8 mouse cellular contexts compared by ENCODE assay signal in the genomic region with DNA sequence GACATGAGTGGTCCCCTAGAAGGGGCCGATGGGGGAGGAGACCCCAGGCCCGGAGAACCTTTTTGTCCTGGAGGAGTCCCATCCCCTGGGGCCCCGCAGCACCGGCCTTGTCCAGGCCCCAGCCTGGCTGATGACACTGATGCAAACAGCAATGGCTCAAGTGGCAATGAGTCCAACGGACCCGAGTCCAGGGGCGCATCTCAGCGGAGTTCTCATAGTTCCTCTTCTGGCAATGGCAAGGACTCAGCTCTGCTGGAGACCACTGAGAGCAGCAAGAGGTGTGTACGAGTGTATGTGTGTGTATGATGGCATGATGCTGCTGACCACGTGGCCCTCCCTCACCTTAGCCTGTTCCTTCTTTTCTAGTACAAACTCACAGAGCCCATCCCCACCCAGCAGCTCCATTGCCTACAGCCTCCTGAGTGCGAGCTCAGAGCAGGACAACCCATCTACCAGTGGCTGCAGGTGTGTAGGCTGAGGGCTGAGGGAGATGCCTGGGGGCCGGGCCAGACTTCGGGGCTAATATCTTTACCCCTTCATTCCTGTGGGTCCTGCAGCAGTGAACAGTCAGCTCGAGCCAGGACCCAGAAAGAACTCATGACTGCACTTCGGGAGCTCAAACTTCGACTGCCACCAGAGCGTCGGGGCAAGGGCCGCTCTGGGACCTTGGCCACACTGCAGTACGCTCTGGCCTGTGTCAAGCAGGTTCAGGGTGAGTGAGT. TPM values are rescaled to one million over a fixed set of nuclear protein-coding genes. Genes with fewer than 3 reads are reported as not detected.
DNase-seq lines count a peak whose midpoint lies in the region; ATAC-seq and TF ChIP-seq lines count a peak whose summit lies in the region.

No protein-coding gene starts in this region.

- peaks cover 51% of the 10 kb centered on the region for H3K36me3 ChIP-seq in kidney, embryonic 16.5 days (ENCODE audit: insufficient read depth, low read length)
- H3K36me3 ChIP-seq in G1E (replicated peaks): peaks cover 61% of the 10 kb centered on the region
- H3K36me3 ChIP-seq in splenic B cell, adult 2 months (ENCODE audit: control insufficient read depth, insufficient read depth, low read length, poor library complexity, severe bottlenecking): peaks cover 39% of the 10 kb centered on the region

- H3K9ac ChIP-seq in kidney, embryonic 16.5 days (replicated peaks; ENCODE audit: low read length): peak overlapping the region; percentile 74; the same call in 1 of the 2 replicates

- 86% methylated on average over 20 of the region's 20 CpGs for WGBS in kidney, embryonic 16.5 days

- no peak for TF ChIP-seq CTCF in G1E (IDR thresholded peaks at IDR 0.05; ENCODE audit: low read depth, low read length)
- TF ChIP-seq CTCF in embryonic fibroblast, embryonic 13.5 days (IDR thresholded peaks at IDR 0.05; ENCODE audit: borderline replicate concordance, insufficient read depth, low read length): no peak

- H3K4me2 ChIP-seq in kidney, embryonic 16.5 days (replicated peaks; ENCODE audit: low read depth, low read length): peak overlapping the region; percentile 97; the same call in 1 of the 2 replicates

- peak overlapping the region; percentile 89; the same call in 1 of the 2 replicates for H3K27ac ChIP-seq in kidney, embryonic 16.5 days (ENCODE audit: low read length)
- H3K27ac ChIP-seq in embryonic fibroblast, embryonic 13.5 days (ENCODE audit: insufficient read depth, low read length): peak overlapping the region; percentile 34; the same call in 1 of the 2 replicates

- no peaks in the 10 kb centered on the region for H3K9me3 ChIP-seq in kidney, embryonic 16.5 days (ENCODE audit: low read length)
- no peaks in the 10 kb centered on the region for H3K9me3 ChIP-seq in G1E (replicated peaks)

- no peak for TF ChIP-seq POLR2A in embryonic fibroblast, embryonic 13.5 days (IDR thresholded peaks at IDR 0.05; ENCODE audit: low read depth, low read length)

- no peak for DNase-seq in kidney, adult 8-10 months
- DNase-seq in G1E (ENCODE audit: low spot score): no peak
- DNase-seq in kidney, postnatal 10 days: peak; percentile 36
- DNase-seq in splenic B cell, adult 2 months (ENCODE audit: low read depth, low spot score): peak; percentile 49
- DNase-seq in right cerebral cortex, adult 18-20 months: no peak
- no peak for DNase-seq in ovary, postnatal 14 days (ENCODE audit: low spot score)

- no peak for ATAC-seq in kidney, embryonic 16.5 days (ENCODE audit: low FRiP score, low TSS enrichment)
- no peak for ATAC-seq in G1E (ENCODE audit: extremely low read depth, insufficient number of reproducible peaks, low FRiP score, poor library complexity, severe bottlenecking)

- H3K4me3 ChIP-seq in kidney, embryonic 16.5 days (ENCODE audit: low read length): peak overlapping the region; percentile 63
- peak overlapping the region; percentile 73; the same call in 1 of the 2 replicates for H3K4me3 ChIP-seq in G1E (ENCODE audit: low read depth, low read length)
- peak overlapping the region; percentile 50; the same call in 1 of the 2 replicates for H3K4me3 ChIP-seq in embryonic fibroblast, embryonic 13.5 days (ENCODE audit: insufficient read depth, low read length)

- H3K4me1 ChIP-seq in kidney, embryonic 16.5 days (ENCODE audit: insufficient read depth, low read length): peaks cover 45% of the 10 kb centered on the region
- H3K4me1 ChIP-seq in G1E (ENCODE audit: insufficient read depth, low read depth, low read length): peaks cover 60% of the 10 kb centered on the region
- H3K4me1 ChIP-seq in embryonic fibroblast, embryonic 13.5 days (ENCODE audit: control insufficient read depth, insufficient read depth, low read length): peaks cover 12% of the 10 kb centered on the region

- no peaks in the 10 kb centered on the region for H3K27me3 ChIP-seq in kidney, embryonic 16.5 days (ENCODE audit: insufficient read depth, low read length)
- no peaks in the 10 kb centered on the region for H3K27me3 ChIP-seq in G1E (ENCODE audit: insufficient read depth, low read length)
- no peaks in the 10 kb centered on the region for H3K27me3 ChIP-seq in splenic B cell, adult 2 months (ENCODE audit: control insufficient read depth, insufficient read depth, low read length, poor library complexity, severe bottlenecking)

RNA-seq across cellular contexts. Expression of gene Per1, which starts 5.8 kb away (rescaled TPM):
- polyA plus RNA-seq in kidney, embryonic 16.5 days (2015; fragmentation: Nextera tagmentation; extraction: Ambion mirVana): 11.4 and 15.6 TPM in 2 replicates
- total RNA-seq in G1E (2014; fragmentation: Nextera tagmentation) (55.2 and 55.5 TPM in 2 replicates), G1E (2017) (8.9 TPM in 2 replicates)
- polyA plus RNA-seq in G1E (2012): 40.6 TPM in 2 replicates
- polyA plus RNA-seq in embryonic fibroblast, embryonic 13.5 days (2011; ENCODE audit: insufficient read length, low read depth, missing spikeins): 23.1 and 30.9 TPM in 2 replicates

RNA-seq across cellular contexts. Expression of gene Vamp2, which starts 12.5 kb away (rescaled TPM):
- 81.5 and 114 TPM in 2 replicates for polyA plus RNA-seq in kidney, embryonic 16.5 days (2015; fragmentation: Nextera tagmentation; extraction: Ambion mirVana)
- total RNA-seq in G1E (2014; fragmentation: Nextera tagmentation): 98.4 and 104 TPM in 2 replicates
- total RNA-seq in G1E (2017): 4.4 and 5.8 TPM in 2 replicates
- polyA plus RNA-seq in G1E (2012): 31.8 and 32.8 TPM in 2 replicates
- polyA plus RNA-seq in embryonic fibroblast, embryonic 13.5 days (2011; ENCODE audit: insufficient read length, low read depth, missing spikeins): 51.1 and 58.3 TPM in 2 replicates

RNA-seq across cellular contexts. Expression of gene Hes7, which starts 19.4 kb away (rescaled TPM):
- polyA plus RNA-seq in kidney, embryonic 16.5 days (2015; fragmentation: Nextera tagmentation; extraction: Ambion mirVana): 0.39 and 0.51 TPM in 2 replicates
- 0.53 TPM in 1 of 2 replicates, not detected in the other for total RNA-seq in G1E (2014; fragmentation: Nextera tagmentation)
- total RNA-seq in G1E (2017): 0.22 TPM in 1 of 2 replicates, not detected in the other
- 1.2 and 2.0 TPM in 2 replicates for polyA plus RNA-seq in G1E (2012)
- not detected in 2 replicates for polyA plus RNA-seq in embryonic fibroblast, embryonic 13.5 days (2011; ENCODE audit: insufficient read length, low read depth, missing spikeins)

RNA-seq across cellular contexts. Expression of gene 9130213A22Rik, which starts 21.6 kb away (rescaled TPM):
- 0.33 and 0.42 TPM in 2 replicates for polyA plus RNA-seq in kidney, embryonic 16.5 days (2015; fragmentation: Nextera tagmentation; extraction: Ambion mirVana)
- 1.4 TPM in 2 replicates for total RNA-seq in G1E (2014; fragmentation: Nextera tagmentation)
- total RNA-seq in G1E (2017): 0.17 and 0.82 TPM in 2 replicates
- polyA plus RNA-seq in G1E (2012): 0.10 and 0.25 TPM in 2 replicates
- 0.88 and 1.1 TPM in 2 replicates for polyA plus RNA-seq in embryonic fibroblast, embryonic 13.5 days (2011; ENCODE audit: insufficient read length, low read depth, missing spikeins)

RNA-seq across cellular contexts. Expression of gene Aloxe3, which starts 24.9 kb away (rescaled TPM):
- polyA plus RNA-seq in kidney, embryonic 16.5 days (2015; fragmentation: Nextera tagmentation; extraction: Ambion mirVana): 0.32 and 0.76 TPM in 2 replicates
- total RNA-seq in G1E (2014; fragmentation: Nextera tagmentation) (1.3 TPM in 1 of 2 replicates, not detected in the other), G1E (2017) (0.16 TPM in 1 of 2 replicates, not detected in the other)
- polyA plus RNA-seq in G1E (2012): 0.01 TPM in 1 of 2 replicates, not detected in the other
- 0.27 TPM in 1 of 2 replicates, not detected in the other for polyA plus RNA-seq in embryonic fibroblast, embryonic 13.5 days (2011; ENCODE audit: insufficient read length, low read depth, missing spikeins)

Comparison
In these comparisons a context has a peak if more than half of its experiments do, and no peak if none do; other contexts are left out.
1. DNase-seq: peak in kidney, postnatal 10 days (single experiment) and splenic B cell, adult 2 months (single experiment); none in kidney, adult 8-10 months (0 of 2), G1E (single experiment), right cerebral cortex, adult 18-20 months (single experiment) and ovary, postnatal 14 days (single experiment).
2. Peak in every context shown above with its lines, with median percentiles within 50 percentile points of each other: H3K4me3 ChIP-seq.